Mouse (Mus musculus): ENCODE results near the gene D17Wsu92e. TPM values are rescaled to one million over a fixed set of nuclear protein-coding genes. Genes with fewer than 3 reads are reported as not detected.

The D17Wsu92e gene
- polyA plus RNA-seq, 1 experiment from 2014 or later, result 12.1 TPM

- Histone ChIP-seq H3K36me3 (no peaks in the 10 kb centered on the region), H3K27ac (replicated peaks) (no peak overlapping the region), H3K9me3 (replicated peaks) (no peaks in the 10 kb centered on the region), H3K27me3 (ENCODE audit: low read depth, poor library complexity, severe bottlenecking) (no peaks in the 10 kb centered on the region), H3K4me3 (no peak overlapping the region), H3K4me1 (peaks cover 19% of the 10 kb centered on the region)
- no peak for DNase-seq (ENCODE audit: low spot score)
Measured at GRCm38 (mm10) chr17:27814606-27815005, 5.8 kb downstream of the D17Wsu92e start.

- Histone ChIP-seq H3K27me3 (ENCODE audit: low read depth, poor library complexity, severe bottlenecking) (no peaks in the 10 kb centered on the region), H3K36me3 (no peaks in the 10 kb centered on the region), H3K27ac (replicated peaks) (no peak overlapping the region), H3K9me3 (replicated peaks) (no peaks in the 10 kb centered on the region), H3K4me3 (no peak overlapping the region), H3K4me1 (no peaks in the 10 kb centered on the region)
- DNase-seq (ENCODE audit: low spot score), result no peak
- WGBS, result 79% methylated on average over 3 of the region's 3 CpGs
Measured at GRCm38 (mm10) chr17:27811980-27812379, 8.5 kb downstream of the D17Wsu92e start.

- H3K27me3 ChIP-seq (ENCODE audit: low read depth, poor library complexity, severe bottlenecking), result no peaks in the 10 kb centered on the region
- no peaks in the 10 kb centered on the region for H3K9me3 ChIP-seq (replicated peaks)
- H3K4me1 ChIP-seq, result no peaks in the 10 kb centered on the region
- no peak overlapping the region for H3K27ac ChIP-seq (replicated peaks)
- no peaks in the 10 kb centered on the region for H3K36me3 ChIP-seq
- no peak for DNase-seq (ENCODE audit: low spot score)
- no peak overlapping the region for H3K4me3 ChIP-seq
- 93% methylated on average over 16 of the region's 16 CpGs for WGBS
Measured at GRCm38 (mm10) chr17:27810569-27811331, 9.7 kb downstream of the D17Wsu92e start.

- WGBS, result 85% methylated on average over 2 of the region's 2 CpGs
- 0 out of 2 replicates have a peak, but pooled peaks cover 3% of the 10 kb centered on the region for H3K4me1 ChIP-seq
- DNase-seq (ENCODE audit: low spot score), result no peak
- no peak overlapping the region for H3K27ac ChIP-seq (replicated peaks)
- H3K36me3 ChIP-seq, result no peaks in the 10 kb centered on the region
- no peaks in the 10 kb centered on the region for H3K27me3 ChIP-seq (ENCODE audit: low read depth, poor library complexity, severe bottlenecking)
- H3K9me3 ChIP-seq (replicated peaks), result no peaks in the 10 kb centered on the region
- H3K4me3 ChIP-seq, result no peak overlapping the region
Measured at GRCm38 (mm10) chr17:27807542-27808078, 12.8 kb downstream of the D17Wsu92e start.

GRCm38 (mm10) chr17:27804803-27805770 is 15.4 kb downstream of the D17Wsu92e start:
- no peaks in the 10 kb centered on the region for H3K36me3 ChIP-seq
- 85% methylated on average over 10 of the region's 10 CpGs for WGBS
- H3K4me3 ChIP-seq, result no peak overlapping the region
- H3K4me1 ChIP-seq, result peaks cover 10% of the 10 kb centered on the region
- no peak overlapping the region for H3K27ac ChIP-seq (replicated peaks)
- H3K27me3 ChIP-seq (ENCODE audit: low read depth, poor library complexity, severe bottlenecking), result no peaks in the 10 kb centered on the region
- DNase-seq (ENCODE audit: low spot score), result no peak
- no peaks in the 10 kb centered on the region for H3K9me3 ChIP-seq (replicated peaks)

GRCm38 (mm10) chr17:27804156-27804690 is 16.2 kb downstream of the D17Wsu92e start:
- no peak overlapping the region for H3K27ac ChIP-seq (replicated peaks)
- no peaks in the 10 kb centered on the region for H3K9me3 ChIP-seq (replicated peaks)
- no peak for DNase-seq (ENCODE audit: low spot score)
- no peaks in the 10 kb centered on the region for H3K36me3 ChIP-seq
- WGBS, result 91% methylated on average over 7 of the region's 7 CpGs
- H3K4me1 ChIP-seq, result peaks cover 17% of the 10 kb centered on the region
- no peaks in the 10 kb centered on the region for H3K27me3 ChIP-seq (ENCODE audit: low read depth, poor library complexity, severe bottlenecking)
- H3K4me3 ChIP-seq, result no peak overlapping the region

GRCm38 (mm10) chr17:27803752-27804151 is 16.7 kb downstream of the D17Wsu92e start:
- H3K36me3 ChIP-seq, result no peaks in the 10 kb centered on the region
- WGBS, result 76% methylated on average over 4 of the region's 4 CpGs
- no peak overlapping the region for H3K4me3 ChIP-seq
- H3K27ac ChIP-seq (replicated peaks), result no peak overlapping the region
- H3K27me3 ChIP-seq (ENCODE audit: low read depth, poor library complexity, severe bottlenecking), result no peaks in the 10 kb centered on the region
- H3K9me3 ChIP-seq (replicated peaks), result no peaks in the 10 kb centered on the region
- H3K4me1 ChIP-seq, result peaks cover 17% of the 10 kb centered on the region
- no peak for DNase-seq (ENCODE audit: low spot score)

- Histone ChIP-seq H3K9me3 (replicated peaks) (no peaks in the 10 kb centered on the region), H3K36me3 (no peaks in the 10 kb centered on the region), H3K4me1 (peaks cover 43% of the 10 kb centered on the region), H3K27me3 (ENCODE audit: low read depth, poor library complexity, severe bottlenecking) (no peaks in the 10 kb centered on the region), H3K27ac (replicated peaks) (no peak overlapping the region), H3K4me3 (no peak overlapping the region)
- WGBS, result 88% methylated on average over 9 of the region's 9 CpGs
- no peak for DNase-seq (ENCODE audit: low spot score)
Measured at GRCm38 (mm10) chr17:27800710-27801648, 19.5 kb downstream of the D17Wsu92e start.

GRCm38 (mm10) chr17:27799771-27800584 is 20.5 kb downstream of the D17Wsu92e start:
- H3K36me3 ChIP-seq, result no peaks in the 10 kb centered on the region
- no peaks in the 10 kb centered on the region for H3K9me3 ChIP-seq (replicated peaks)
- no peak overlapping the region for H3K4me3 ChIP-seq
- 72% methylated on average over 16 of the region's 16 CpGs for WGBS
- H3K4me1 ChIP-seq, result peaks cover 43% of the 10 kb centered on the region
- peak overlapping the region; percentile 77 for H3K27ac ChIP-seq (replicated peaks)
- peak; percentile 17 for DNase-seq (ENCODE audit: low spot score)
- H3K27me3 ChIP-seq (ENCODE audit: low read depth, poor library complexity, severe bottlenecking), result no peaks in the 10 kb centered on the region

- Histone ChIP-seq H3K36me3 (peaks cover 14% of the 10 kb centered on the region), H3K9me3 (replicated peaks) (no peaks in the 10 kb centered on the region), H3K27ac (replicated peaks) (peak overlapping the region; percentile 84), H3K27me3 (ENCODE audit: low read depth, poor library complexity, severe bottlenecking) (no peaks in the 10 kb centered on the region), H3K4me1 (peaks cover 39% of the 10 kb centered on the region), H3K4me3 (peak overlapping the region; percentile 30)
- WGBS, result 46% methylated on average over 11 of the region's 11 CpGs
- DNase-seq (ENCODE audit: low spot score), result peak; percentile 40
Measured at GRCm38 (mm10) chr17:27797341-27797872, 23.0 kb downstream of the D17Wsu92e start.

- WGBS, result 86% methylated on average over 6 of the region's 6 CpGs
- H3K27me3 ChIP-seq (ENCODE audit: low read depth, poor library complexity, severe bottlenecking), result no peaks in the 10 kb centered on the region
- peak overlapping the region; percentile 30; the same call in 1 of the 2 replicates for H3K4me3 ChIP-seq
- no peaks in the 10 kb centered on the region for H3K9me3 ChIP-seq (replicated peaks)
- H3K4me1 ChIP-seq, result peaks cover 39% of the 10 kb centered on the region
- peak; percentile 22 for DNase-seq (ENCODE audit: low spot score)
- peak overlapping the region; percentile 84 for H3K27ac ChIP-seq (replicated peaks)
- H3K36me3 ChIP-seq, result peaks cover 14% of the 10 kb centered on the region
Measured at GRCm38 (mm10) chr17:27796780-27797179, 23.7 kb downstream of the D17Wsu92e start.
